8 mouse cellular contexts compared by ENCODE assay signal in the genomic region with DNA sequence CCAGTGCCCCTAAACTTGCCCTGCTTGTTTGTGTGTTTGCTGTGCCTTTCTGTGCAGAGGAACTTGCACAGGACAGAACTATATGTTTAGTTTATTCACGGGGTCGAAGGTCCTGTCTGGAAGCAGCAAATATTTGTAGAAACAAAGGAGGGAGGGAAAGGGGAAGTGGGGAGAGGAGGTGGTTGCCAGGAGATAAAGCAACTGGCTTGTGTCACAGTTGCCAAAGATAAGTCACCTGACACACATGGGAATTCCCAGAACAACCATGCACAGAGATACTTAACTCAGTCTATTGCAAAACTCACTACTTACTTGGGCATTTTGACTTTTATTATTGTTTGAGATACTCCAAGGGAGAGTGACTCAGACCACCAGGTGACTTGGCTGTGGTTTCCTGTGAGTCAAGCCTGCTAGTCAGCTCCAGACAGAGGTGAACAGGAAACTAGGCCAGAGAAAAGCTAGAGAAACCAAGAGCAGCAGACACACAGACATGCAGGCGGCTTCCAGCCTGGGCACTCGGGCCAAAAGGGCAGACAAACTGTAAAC.
DNase-seq lines count a peak whose midpoint lies in the region.

No protein-coding gene starts in this region.

- peak; percentile 79 for DNase-seq in urinary bladder, postnatal 14 days (ENCODE audit: low spot score)
- DNase-seq in urinary bladder, postnatal 10 days (ENCODE audit: low spot score) = no peak
- peak; percentile 100 for DNase-seq in fibroblast of lung, adult 2 months (ENCODE audit: low read depth)
- DNase-seq in kidney, adult 8-10 months = peak; percentile 38 to 60
- peak; percentile 66 for DNase-seq in lung, postnatal 10 days
- DNase-seq in thymus, postnatal 4 days = peak; percentile 38
- DNase-seq in spleen, postnatal 4 days (ENCODE audit: low spot score in 2 of 2) = no peak
- DNase-seq in embryo, embryonic 10 days (ENCODE audit: low spot score) = no peak

Comparison
In these comparisons a context has a peak if more than half of its experiments do, and no peak if none do; other contexts are left out.
1. DNase-seq: peak in urinary bladder, postnatal 14 days (single experiment), fibroblast of lung, adult 2 months (single experiment), kidney, adult 8-10 months (2 of 2), lung, postnatal 10 days (single experiment) and thymus, postnatal 4 days (single experiment); none in urinary bladder, postnatal 10 days (single experiment), spleen, postnatal 4 days (0 of 2) and embryo, embryonic 10 days (single experiment).